Mouse (Mus musculus): ENCODE measurements around the gene Kctd19. TPM values are rescaled to one million over a fixed set of nuclear protein-coding genes. Genes with fewer than 3 reads are reported as not detected.

Gene Kctd19
- polyA plus RNA-seq (2015; fragmentation: Nextera tagmentation; extraction: Ambion mirVana) = not detected in 2 replicates

DNA sequence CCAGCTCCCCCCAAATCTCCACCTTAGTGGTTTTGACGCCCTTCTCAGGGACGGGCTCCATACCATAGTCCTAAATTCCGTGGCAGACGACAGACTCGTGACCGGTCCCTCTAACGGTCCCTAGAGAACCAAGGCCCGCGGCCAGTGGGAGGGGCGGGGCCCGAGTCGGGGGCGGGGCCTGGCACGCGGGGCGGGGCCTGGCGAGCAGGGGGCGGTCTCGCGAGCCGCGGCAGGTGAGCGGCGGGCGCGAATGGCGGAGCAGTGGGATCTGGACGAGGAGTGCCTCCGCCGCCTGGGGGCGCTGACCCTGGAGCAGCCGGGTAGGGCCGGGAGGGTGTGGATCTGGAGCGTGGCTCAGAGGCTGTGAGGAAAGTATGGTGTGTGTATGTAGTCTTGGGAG is at the start of gene Kctd19, which contains the start of gene Lrrc36:
Gene Kctd19, minus strand, starts transcription at position 112 of the 400 bp plus-strand sequence.
Gene Lrrc36, plus strand, starts transcription at position 181 of the 400 bp plus-strand sequence.
- peak; percentile 72 for ATAC-seq (ENCODE audit: insufficient read depth, low FRiP score, low read depth)
- no peak within 1 kb of the TSS for H3K27ac ChIP-seq
- H3K4me2 ChIP-seq = peak within 1 kb of the TSS; percentile 61
- no peaks in the 10 kb centered on the region for H3K36me3 ChIP-seq
- peak within 1 kb of the TSS; percentile 29 for H3K4me3 ChIP-seq (replicated peaks)
- H3K27me3 ChIP-seq (replicated peaks) = peaks cover 21% of the 10 kb centered on the region
- peaks cover 6% of the 10 kb centered on the region; the same call in 1 of the 2 replicates for H3K4me1 ChIP-seq
- no peak within 1 kb of the TSS for H3K9ac ChIP-seq
- no peaks in the 10 kb centered on the region for H3K9me3 ChIP-seq
- 1% methylated on average over 34 of the region's 34 CpGs for WGBS

- Histone ChIP-seq H3K9me3 (no peaks in the 10 kb centered on the region), H3K27ac (no peak overlapping the region), H3K4me2 (no peak overlapping the region), H3K4me1 (no peaks in the 10 kb centered on the region), H3K36me3 (no peaks in the 10 kb centered on the region), H3K9ac (no peak overlapping the region), H3K27me3 (replicated peaks) (no peaks in the 10 kb centered on the region), H3K4me3 (replicated peaks) (no peak overlapping the region)
- peak; percentile 53; the same call in 1 of the 2 replicates for ATAC-seq (ENCODE audit: insufficient read depth, low FRiP score, low read depth)
- 51% methylated on average over 13 of the region's 13 CpGs for WGBS
These were observed 47.9 kb upstream of the Kctd19 start for GRCm38 (mm10) chr8:105461085-105461803.

DNA sequence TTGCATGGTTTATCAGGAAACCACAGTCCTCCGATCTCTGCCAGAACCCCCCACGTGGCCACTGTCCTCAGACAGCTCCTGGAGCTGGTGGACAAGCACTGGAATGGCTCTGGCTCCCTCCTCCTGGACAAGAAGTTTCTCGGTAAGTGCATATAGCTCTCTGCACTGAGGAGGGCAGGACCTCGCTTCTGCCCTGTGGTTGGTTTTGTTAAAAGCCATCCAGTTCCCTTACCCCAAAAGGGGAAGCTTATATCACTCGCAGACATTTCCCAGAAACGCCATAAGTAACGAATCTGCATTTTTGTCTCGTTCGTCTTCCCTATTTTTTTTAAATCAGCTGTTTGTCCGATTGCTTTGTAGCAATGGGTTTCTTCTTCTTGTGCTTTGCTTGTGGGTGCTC is 41.9 kb upstream of the Kctd19 start:
- Histone ChIP-seq H3K4me3 (replicated peaks) (no peak overlapping the region), H3K9ac (no peak overlapping the region), H3K9me3 (no peaks in the 10 kb centered on the region), H3K4me1 (no peaks in the 10 kb centered on the region), H3K4me2 (no peak overlapping the region), H3K36me3 (no peaks in the 10 kb centered on the region), H3K27ac (no peak overlapping the region), H3K27me3 (replicated peaks) (no peaks in the 10 kb centered on the region)
- no peak for ATAC-seq (ENCODE audit: insufficient read depth, low FRiP score, low read depth)
- WGBS = 46% methylated on average over 10 of the region's 10 CpGs

DNA sequence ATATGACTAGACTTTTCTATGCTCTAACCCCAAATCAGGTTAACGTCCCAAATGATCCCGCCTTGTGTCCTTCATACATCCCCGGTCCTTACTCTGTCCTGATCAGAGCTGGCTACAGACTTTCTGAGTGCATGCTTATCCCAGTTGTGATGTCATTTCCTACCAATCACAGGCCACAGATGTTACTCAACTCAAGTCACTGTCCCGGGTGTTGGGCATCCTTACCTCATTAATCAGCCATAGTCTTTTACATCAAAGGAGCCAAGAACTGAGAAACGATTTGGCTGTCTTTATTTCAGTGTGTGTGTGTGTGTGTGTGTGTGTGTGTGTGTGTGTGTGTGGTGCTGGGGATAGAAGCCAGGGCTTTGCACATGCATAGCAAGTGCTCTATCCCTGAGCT is 40.8 kb upstream of the Kctd19 start:
- H3K36me3 ChIP-seq = no peaks in the 10 kb centered on the region
- H3K9ac ChIP-seq = no peak overlapping the region
- no peaks in the 10 kb centered on the region for H3K27me3 ChIP-seq (replicated peaks)
- no peaks in the 10 kb centered on the region for H3K9me3 ChIP-seq
- H3K4me3 ChIP-seq (replicated peaks) = no peak overlapping the region
- 55% methylated on average over 5 of the region's 5 CpGs for WGBS
- H3K27ac ChIP-seq = no peak overlapping the region
- H3K4me1 ChIP-seq = no peaks in the 10 kb centered on the region
- H3K4me2 ChIP-seq = no peak overlapping the region
- ATAC-seq (ENCODE audit: insufficient read depth, low FRiP score, low read depth) = no peak

DNA sequence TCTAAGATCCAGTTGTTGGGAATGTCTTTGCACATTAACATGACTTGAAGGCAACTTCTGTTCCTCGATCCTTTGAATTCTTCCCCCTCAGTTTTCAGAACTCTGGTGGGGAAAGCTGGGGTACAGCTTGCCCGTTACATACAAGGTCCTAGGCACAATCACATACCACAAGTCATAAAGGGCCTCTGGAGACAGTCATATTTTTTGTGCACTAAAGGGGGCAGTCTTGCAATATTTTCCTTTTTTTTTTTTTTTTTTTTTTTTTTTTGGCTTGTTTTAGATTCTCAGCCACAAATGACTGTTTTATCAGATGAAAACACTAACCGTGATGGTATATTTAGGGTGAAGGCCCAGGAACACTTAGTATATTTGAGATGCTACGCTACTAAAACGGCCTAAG is 40.0 kb upstream of the Kctd19 start:
- no peak for ATAC-seq (ENCODE audit: insufficient read depth, low FRiP score, low read depth)
- Histone ChIP-seq H3K27me3 (replicated peaks) (no peaks in the 10 kb centered on the region), H3K9me3 (no peaks in the 10 kb centered on the region), H3K4me2 (no peak overlapping the region), H3K4me1 (no peaks in the 10 kb centered on the region), H3K36me3 (no peaks in the 10 kb centered on the region), H3K9ac (no peak overlapping the region), H3K4me3 (replicated peaks) (no peak overlapping the region), H3K27ac (no peak overlapping the region)
- 66% methylated on average over 5 of the region's 5 CpGs for WGBS

GRCm38 (mm10) chr8:105451903-105452603 is 38.8 kb upstream of the Kctd19 start:
- no peak; the same call in 1 of the 2 replicates for ATAC-seq (ENCODE audit: insufficient read depth, low FRiP score, low read depth)
- 64% methylated on average over 15 of the region's 15 CpGs for WGBS
- H3K27ac ChIP-seq = no peak overlapping the region
- H3K27me3 ChIP-seq (replicated peaks) = no peaks in the 10 kb centered on the region
- no peaks in the 10 kb centered on the region for H3K9me3 ChIP-seq
- no peaks in the 10 kb centered on the region for H3K36me3 ChIP-seq
- no peak overlapping the region for H3K4me3 ChIP-seq (replicated peaks)
- H3K4me1 ChIP-seq = no peaks in the 10 kb centered on the region
- H3K4me2 ChIP-seq = no peak overlapping the region
- no peak overlapping the region for H3K9ac ChIP-seq

DNA sequence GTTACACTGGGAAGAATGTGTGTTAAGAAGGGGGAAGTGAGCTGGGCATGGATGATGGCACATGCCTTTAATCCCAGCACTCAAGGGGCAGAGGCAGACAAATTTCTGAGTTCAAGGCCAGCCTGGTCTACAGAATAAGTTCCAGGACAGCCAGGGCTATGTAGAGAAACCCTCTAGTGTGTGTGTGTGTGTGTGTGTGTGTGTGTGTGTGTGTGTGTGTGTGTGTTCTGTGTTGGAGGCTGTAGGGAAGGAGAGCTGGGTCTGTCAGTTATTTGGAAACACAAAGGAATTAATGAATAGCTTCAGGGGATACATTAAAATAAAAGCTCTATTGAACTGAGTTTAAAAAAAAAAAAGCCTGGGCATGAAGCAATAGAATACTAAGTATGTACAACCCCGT is 37.7 kb upstream of the Kctd19 start:
- no peaks in the 10 kb centered on the region for H3K36me3 ChIP-seq
- H3K27ac ChIP-seq = no peak overlapping the region
- H3K4me2 ChIP-seq = no peak overlapping the region
- no peak for ATAC-seq (ENCODE audit: insufficient read depth, low FRiP score, low read depth)
- WGBS = 75% methylated on average over 1 of the region's 1 CpGs
- H3K4me1 ChIP-seq = no peaks in the 10 kb centered on the region
- no peak overlapping the region for H3K4me3 ChIP-seq (replicated peaks)
- no peaks in the 10 kb centered on the region for H3K27me3 ChIP-seq (replicated peaks)
- no peak overlapping the region for H3K9ac ChIP-seq
- H3K9me3 ChIP-seq = no peaks in the 10 kb centered on the region

DNA sequence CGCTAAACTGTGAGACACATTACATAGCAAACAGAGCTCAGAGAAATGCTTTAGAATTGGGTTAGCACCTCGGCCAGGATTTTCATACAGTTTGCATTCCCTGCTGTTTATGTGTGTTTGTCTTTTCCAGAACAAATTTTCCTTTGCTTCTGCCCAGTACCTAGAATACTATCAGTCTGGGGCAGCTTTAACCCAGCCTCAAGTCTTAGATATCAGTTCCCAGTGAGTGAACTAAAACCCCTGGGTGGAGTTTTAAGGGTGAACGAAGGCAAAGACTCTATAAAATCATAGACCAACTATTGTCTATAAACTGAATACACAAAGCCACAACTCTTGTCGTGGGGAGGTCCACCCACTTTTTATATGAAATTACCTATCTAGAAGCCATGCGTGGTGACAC is 35.3 kb upstream of the Kctd19 start:
- no peaks in the 10 kb centered on the region for H3K9me3 ChIP-seq
- WGBS = 76% methylated on average over 5 of the region's 5 CpGs
- ATAC-seq (ENCODE audit: insufficient read depth, low FRiP score, low read depth) = peak; percentile 86
- H3K27ac ChIP-seq = no peak overlapping the region
- H3K9ac ChIP-seq = no peak overlapping the region
- no peak overlapping the region for H3K4me2 ChIP-seq
- H3K4me1 ChIP-seq = 0 out of 2 replicates have a peak, but pooled peaks cover 2% of the 10 kb centered on the region
- no peak overlapping the region for H3K4me3 ChIP-seq (replicated peaks)
- H3K36me3 ChIP-seq = no peaks in the 10 kb centered on the region
- H3K27me3 ChIP-seq (replicated peaks) = no peaks in the 10 kb centered on the region

- Histone ChIP-seq H3K4me3 (replicated peaks) (no peak overlapping the region), H3K4me1 (0 out of 2 replicates have a peak, but pooled peaks cover 2% of the 10 kb centered on the region), H3K4me2 (no peak overlapping the region), H3K36me3 (no peaks in the 10 kb centered on the region), H3K9ac (no peak overlapping the region), H3K27me3 (replicated peaks) (no peaks in the 10 kb centered on the region), H3K9me3 (no peaks in the 10 kb centered on the region), H3K27ac (no peak overlapping the region)
- WGBS = 78% methylated on average over 3 of the region's 3 CpGs
- peak; percentile 93 for ATAC-seq (ENCODE audit: insufficient read depth, low FRiP score, low read depth)
These were observed 34.9 kb upstream of the Kctd19 start for GRCm38 (mm10) chr8:105448188-105448587.

GRCm38 (mm10) chr8:105446127-105446552 is 32.8 kb upstream of the Kctd19 start:
- Histone ChIP-seq H3K27me3 (replicated peaks) (no peaks in the 10 kb centered on the region), H3K4me2 (no peak overlapping the region), H3K9me3 (no peaks in the 10 kb centered on the region), H3K36me3 (no peaks in the 10 kb centered on the region), H3K4me3 (replicated peaks) (no peak overlapping the region), H3K27ac (no peak overlapping the region), H3K9ac (no peak overlapping the region), H3K4me1 (0 out of 2 replicates have a peak, but pooled peaks cover 2% of the 10 kb centered on the region)
- 30% methylated on average over 4 of the region's 4 CpGs for WGBS
- no peak for ATAC-seq (ENCODE audit: insufficient read depth, low FRiP score, low read depth)

- Histone ChIP-seq H3K9ac (no peak overlapping the region), H3K4me2 (no peak overlapping the region), H3K27me3 (replicated peaks) (no peaks in the 10 kb centered on the region), H3K9me3 (no peaks in the 10 kb centered on the region), H3K36me3 (no peaks in the 10 kb centered on the region), H3K4me1 (0 out of 2 replicates have a peak, but pooled peaks cover 2% of the 10 kb centered on the region), H3K4me3 (replicated peaks) (no peak overlapping the region), H3K27ac (no peak overlapping the region)
- WGBS = 42% methylated on average over 11 of the region's 11 CpGs
- no peak for ATAC-seq (ENCODE audit: insufficient read depth, low FRiP score, low read depth)
These were observed 32.2 kb upstream of the Kctd19 start for GRCm38 (mm10) chr8:105445296-105446126.
